Mouse (Mus musculus): ENCODE results near the gene Iah1. TPM values are rescaled to one million over a fixed set of nuclear protein-coding genes. Genes with fewer than 3 reads are reported as not detected.

Iah1 gene
- polyA plus RNA-seq, 1 experiment from 2014 or later: 44.5 TPM

DNA sequence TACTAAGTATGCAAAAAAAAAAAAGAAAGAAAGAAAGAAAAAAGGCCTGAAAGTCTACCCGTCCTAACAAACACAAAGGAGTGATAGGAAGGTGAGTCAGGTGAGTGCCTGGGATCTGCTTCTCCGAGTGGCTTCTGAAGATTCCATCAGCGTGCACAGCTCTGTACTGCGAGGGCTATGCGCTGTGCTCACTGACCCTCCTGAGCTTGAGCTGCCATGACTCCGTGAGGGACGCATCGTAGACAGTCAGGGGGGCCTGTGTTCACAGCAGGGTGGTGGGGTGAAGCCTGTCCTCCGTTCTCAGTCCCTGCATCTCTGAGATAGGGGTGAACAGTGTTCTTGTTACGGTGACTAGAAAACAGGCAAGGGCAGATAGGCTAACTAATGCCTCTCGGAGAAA lies 17.3 kb upstream of the Iah1 start:
- no peaks in the 10 kb centered on the region for H3K27me3 ChIP-seq (ENCODE audit: poor library complexity, severe bottlenecking)
- peaks cover 99% of the 10 kb centered on the region for H3K36me3 ChIP-seq (replicated peaks)
- no peaks in the 10 kb centered on the region for H3K9me3 ChIP-seq
- H3K4me3 ChIP-seq: no peak overlapping the region
- H3K4me1 ChIP-seq: no peaks in the 10 kb centered on the region
- H3K27ac ChIP-seq: no peak overlapping the region
- WGBS: 94% methylated on average over 11 of the region's 11 CpGs
- no peak for DNase-seq (ENCODE audit: extremely low spot score, low spot score)

- H3K27ac ChIP-seq: no peak overlapping the region
- H3K36me3 ChIP-seq (replicated peaks): peaks cover 98% of the 10 kb centered on the region
- 95% methylated on average over 7 of the region's 7 CpGs for WGBS
- H3K4me1 ChIP-seq: no peaks in the 10 kb centered on the region
- no peaks in the 10 kb centered on the region for H3K9me3 ChIP-seq
- no peak for DNase-seq (ENCODE audit: extremely low spot score, low spot score)
- H3K4me3 ChIP-seq: no peak overlapping the region
- H3K27me3 ChIP-seq (ENCODE audit: poor library complexity, severe bottlenecking): no peaks in the 10 kb centered on the region
Measured at GRCm38 (mm10) chr12:21301324-21301723, 14.9 kb upstream of the Iah1 start.

- Histone ChIP-seq H3K9me3 (no peaks in the 10 kb centered on the region), H3K27ac (no peak overlapping the region), H3K36me3 (replicated peaks) (peaks cover 98% of the 10 kb centered on the region), H3K27me3 (ENCODE audit: poor library complexity, severe bottlenecking) (no peaks in the 10 kb centered on the region), H3K4me1 (no peaks in the 10 kb centered on the region), H3K4me3 (no peak overlapping the region)
- no peak for DNase-seq (ENCODE audit: extremely low spot score, low spot score)
- 93% methylated on average over 8 of the region's 8 CpGs for WGBS
Measured at GRCm38 (mm10) chr12:21301932-21302331, 14.3 kb upstream of the Iah1 start.

- Histone ChIP-seq H3K27me3 (ENCODE audit: poor library complexity, severe bottlenecking) (no peaks in the 10 kb centered on the region), H3K4me1 (no peaks in the 10 kb centered on the region), H3K36me3 (replicated peaks) (peaks cover 97% of the 10 kb centered on the region), H3K9me3 (no peaks in the 10 kb centered on the region), H3K27ac (no peak overlapping the region), H3K4me3 (no peak overlapping the region)
- no peak for DNase-seq (ENCODE audit: extremely low spot score, low spot score)
- 86% methylated on average over 5 of the region's 5 CpGs for WGBS
Measured at GRCm38 (mm10) chr12:21302361-21302783, 13.8 kb upstream of the Iah1 start.

- H3K36me3 ChIP-seq (replicated peaks): peaks cover 98% of the 10 kb centered on the region
- no peak for DNase-seq (ENCODE audit: extremely low spot score, low spot score)
- no peak overlapping the region for H3K4me3 ChIP-seq
- H3K9me3 ChIP-seq: no peaks in the 10 kb centered on the region
- H3K4me1 ChIP-seq: no peaks in the 10 kb centered on the region
- H3K27me3 ChIP-seq (ENCODE audit: poor library complexity, severe bottlenecking): no peaks in the 10 kb centered on the region
- 93% methylated on average over 4 of the region's 4 CpGs for WGBS
- no peak overlapping the region for H3K27ac ChIP-seq
Measured at GRCm38 (mm10) chr12:21305741-21306140, 10.4 kb upstream of the Iah1 start.

GRCm38 (mm10) chr12:21306721-21307120 lies 9.5 kb upstream of the Iah1 start:
- no peak overlapping the region for H3K27ac ChIP-seq
- no peak for DNase-seq (ENCODE audit: extremely low spot score, low spot score)
- H3K9me3 ChIP-seq: no peaks in the 10 kb centered on the region
- H3K27me3 ChIP-seq (ENCODE audit: poor library complexity, severe bottlenecking): no peaks in the 10 kb centered on the region
- H3K4me3 ChIP-seq: no peak overlapping the region
- H3K36me3 ChIP-seq (replicated peaks): peaks cover 98% of the 10 kb centered on the region
- no peaks in the 10 kb centered on the region for H3K4me1 ChIP-seq
- 86% methylated on average over 4 of the region's 4 CpGs for WGBS

DNA sequence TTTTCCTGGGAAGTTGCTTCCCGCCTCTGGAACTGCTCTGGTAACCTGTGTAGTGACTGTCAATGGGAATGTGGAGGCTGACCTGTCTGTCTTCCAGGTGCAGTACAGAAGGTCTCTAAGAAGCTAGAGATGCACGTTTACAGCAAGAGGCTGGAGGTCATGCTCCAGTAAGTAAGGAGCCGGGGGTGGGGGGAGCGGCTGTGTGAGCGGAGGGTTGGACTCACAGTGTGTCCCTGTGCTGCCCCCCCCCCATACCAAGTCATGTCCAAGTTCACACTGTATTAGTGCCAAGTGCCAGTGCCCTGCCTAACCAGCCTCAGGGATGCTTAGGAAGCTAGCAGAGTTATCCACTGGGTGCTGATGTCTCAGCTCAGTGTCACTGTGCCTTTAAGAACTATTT lies 4.0 kb upstream of the Iah1 start:
- H3K27ac ChIP-seq: no peak overlapping the region
- WGBS: 91% methylated on average over 5 of the region's 5 CpGs
- H3K9me3 ChIP-seq: no peaks in the 10 kb centered on the region
- peaks cover 11% of the 10 kb centered on the region for H3K4me1 ChIP-seq
- H3K27me3 ChIP-seq (ENCODE audit: poor library complexity, severe bottlenecking): no peaks in the 10 kb centered on the region
- no peak overlapping the region for H3K4me3 ChIP-seq
- no peak for DNase-seq (ENCODE audit: extremely low spot score, low spot score)
- peaks cover 84% of the 10 kb centered on the region for H3K36me3 ChIP-seq (replicated peaks)

DNA sequence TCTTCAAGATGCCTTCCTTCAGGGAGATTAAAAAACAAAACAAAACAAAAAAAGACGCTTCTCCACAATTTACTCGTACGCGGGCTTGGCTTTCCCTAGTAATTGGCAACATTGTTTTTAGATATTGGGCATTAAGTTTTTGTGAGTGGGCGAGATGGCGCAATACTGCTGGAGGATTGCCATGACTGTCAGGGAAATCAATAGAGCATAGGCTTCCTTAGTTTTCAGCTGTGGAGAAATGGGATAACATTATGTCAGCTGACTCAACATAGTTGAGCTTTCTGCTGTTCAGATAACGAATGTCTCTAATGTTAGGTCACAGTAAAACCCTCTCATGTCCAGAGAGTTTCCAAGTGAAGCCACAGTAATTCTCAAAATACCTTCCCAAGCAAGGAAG lies 678 bp downstream of the Iah1 start:
- H3K4me1 ChIP-seq: peaks cover 12% of the 10 kb centered on the region
- peak overlapping the region; percentile 89 for H3K27ac ChIP-seq
- no peaks in the 10 kb centered on the region for H3K27me3 ChIP-seq (ENCODE audit: poor library complexity, severe bottlenecking)
- 43% methylated on average over 7 of the region's 7 CpGs for WGBS
- no peak for DNase-seq (ENCODE audit: extremely low spot score, low spot score)
- peaks cover 70% of the 10 kb centered on the region for H3K36me3 ChIP-seq (replicated peaks)
- peak overlapping the region; percentile 73 for H3K4me3 ChIP-seq
- no peaks in the 10 kb centered on the region for H3K9me3 ChIP-seq

GRCm38 (mm10) chr12:21318143-21318895 lies 2.1 kb downstream of the Iah1 start:
- Histone ChIP-seq H3K27me3 (ENCODE audit: poor library complexity, severe bottlenecking) (no peaks in the 10 kb centered on the region), H3K4me3 (no peak overlapping the region), H3K36me3 (replicated peaks) (peaks cover 70% of the 10 kb centered on the region), H3K27ac (no peak overlapping the region), H3K9me3 (no peaks in the 10 kb centered on the region), H3K4me1 (peaks cover 12% of the 10 kb centered on the region)
- DNase-seq (ENCODE audit: extremely low spot score, low spot score): peak; percentile 55
- WGBS: 78% methylated on average over 12 of the region's 12 CpGs

DNA sequence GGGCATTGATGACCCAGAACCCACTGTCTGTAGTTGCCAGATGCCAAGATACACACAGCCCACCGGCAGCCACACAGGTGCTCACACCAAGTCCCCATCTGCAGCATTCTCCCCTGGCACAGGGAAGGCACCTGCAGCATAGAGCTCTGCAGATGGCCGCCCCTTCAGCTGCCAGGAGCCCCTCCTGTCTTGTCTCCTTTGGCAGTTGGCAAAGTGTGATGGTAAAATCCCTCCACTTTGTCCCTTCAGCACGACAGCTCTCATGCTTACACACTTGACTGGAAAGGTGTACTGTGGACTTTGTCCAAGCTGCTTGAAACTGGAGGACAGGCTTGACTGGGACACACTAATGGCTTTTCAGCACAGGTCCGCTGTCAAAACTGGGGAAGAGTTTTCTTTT lies 4.1 kb downstream of the Iah1 start:
- 92% methylated on average over 4 of the region's 4 CpGs for WGBS
- Histone ChIP-seq H3K27ac (no peak overlapping the region), H3K36me3 (replicated peaks) (peaks cover 70% of the 10 kb centered on the region), H3K27me3 (ENCODE audit: poor library complexity, severe bottlenecking) (no peaks in the 10 kb centered on the region), H3K4me1 (peaks cover 12% of the 10 kb centered on the region), H3K4me3 (no peak overlapping the region), H3K9me3 (no peaks in the 10 kb centered on the region)
- DNase-seq (ENCODE audit: extremely low spot score, low spot score): no peak

DNA sequence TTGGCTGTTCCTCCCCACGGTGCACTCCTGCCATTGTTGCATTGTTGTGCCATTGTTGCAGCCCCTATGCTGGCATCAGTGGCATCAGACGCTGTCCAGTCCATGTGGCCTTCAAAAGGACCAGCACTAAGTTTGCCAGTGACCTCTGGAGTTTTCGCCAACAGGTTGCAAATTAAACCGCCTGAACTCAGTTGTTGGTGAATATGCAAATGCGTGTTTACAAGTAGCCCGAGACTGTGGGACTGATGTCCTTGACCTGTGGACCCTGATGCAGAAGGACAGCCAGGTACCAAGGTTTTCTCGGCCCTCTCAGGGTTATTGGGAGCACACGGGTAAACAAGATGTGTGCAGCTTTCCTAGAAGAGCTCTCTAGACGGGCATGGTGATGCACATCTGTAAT lies 5.0 kb downstream of the Iah1 start:
- no peaks in the 10 kb centered on the region for H3K27me3 ChIP-seq (ENCODE audit: poor library complexity, severe bottlenecking)
- no peak for DNase-seq (ENCODE audit: extremely low spot score, low spot score)
- H3K9me3 ChIP-seq: no peaks in the 10 kb centered on the region
- 89% methylated on average over 9 of the region's 9 CpGs for WGBS
- H3K4me1 ChIP-seq: peaks cover 7% of the 10 kb centered on the region
- peaks cover 76% of the 10 kb centered on the region for H3K36me3 ChIP-seq (replicated peaks)
- no peak overlapping the region for H3K4me3 ChIP-seq
- H3K27ac ChIP-seq: no peak overlapping the region

- Histone ChIP-seq H3K9me3 (no peaks in the 10 kb centered on the region), H3K4me1 (peaks cover under 1% of the 10 kb centered on the region; the same call in 1 of the 2 replicates), H3K27me3 (ENCODE audit: poor library complexity, severe bottlenecking) (no peaks in the 10 kb centered on the region), H3K27ac (no peak overlapping the region), H3K4me3 (no peak overlapping the region), H3K36me3 (replicated peaks) (peaks cover 88% of the 10 kb centered on the region)
- DNase-seq (ENCODE audit: extremely low spot score, low spot score): no peak
- 87% methylated on average over 4 of the region's 4 CpGs for WGBS
Measured at GRCm38 (mm10) chr12:21322296-21322695, 6.1 kb downstream of the Iah1 start.

GRCm38 (mm10) chr12:21322856-21323255 lies 6.7 kb downstream of the Iah1 start:
- no peaks in the 10 kb centered on the region for H3K27me3 ChIP-seq (ENCODE audit: poor library complexity, severe bottlenecking)
- no peak overlapping the region for H3K27ac ChIP-seq
- peaks cover 93% of the 10 kb centered on the region for H3K36me3 ChIP-seq (replicated peaks)
- no peaks in the 10 kb centered on the region for H3K9me3 ChIP-seq
- no peak overlapping the region for H3K4me3 ChIP-seq
- 91% methylated on average over 9 of the region's 9 CpGs for WGBS
- no peak for DNase-seq (ENCODE audit: extremely low spot score, low spot score)
- H3K4me1 ChIP-seq: no peaks in the 10 kb centered on the region

Data from forebrain, embryonic 10.5 days (tissue).